Mouse (Mus musculus) right cerebral cortex, postnatal 25 days (tissue): ENCODE data around the gene Serpina3m.

ENCODE experiments used
- DNase-seq: peaks from one replicate; pipeline ENCODE4 v3.0.0; 2022

Gene Serpina3m

GRCm38 (mm10) chr12:104403968-104404367 is 65.7 kb downstream of the Serpina3m start:
- DNase-seq = no peak

GRCm38 (mm10) chr12:104406454-104406885 is 68.2 kb downstream of the Serpina3m start, which contains the start of gene Serpina3n:
TSS of gene Serpina3n (plus strand) at chr12:104406729.
- DNase-seq = no peak

GRCm38 (mm10) chr12:104412507-104412906 is 74.2 kb downstream of the Serpina3m start:
- no peak for DNase-seq

GRCm38 (mm10) chr12:104414576-104414975 is 76.3 kb downstream of the Serpina3m start:
- no peak for DNase-seq

GRCm38 (mm10) chr12:104415625-104416315 is 77.5 kb downstream of the Serpina3m start:
- peak; percentile 75 for DNase-seq

- peak; percentile 76 for DNase-seq
Observed at GRCm38 (mm10) chr12:104418340-104419135, 80.3 kb downstream of the Serpina3m start.

- DNase-seq = no peak
Observed at GRCm38 (mm10) chr12:104419136-104419462, 80.8 kb downstream of the Serpina3m start.

GRCm38 (mm10) chr12:104422615-104423392 is 84.5 kb downstream of the Serpina3m start:
- DNase-seq = no peak

- DNase-seq = no peak
Observed at GRCm38 (mm10) chr12:104425591-104425990, 87.3 kb downstream of the Serpina3m start.

GRCm38 (mm10) chr12:104426915-104427314 is 88.6 kb downstream of the Serpina3m start:
- no peak for DNase-seq

GRCm38 (mm10) chr12:104431359-104431758 is 93.1 kb downstream of the Serpina3m start:
- DNase-seq = no peak

- DNase-seq = no peak
Observed at GRCm38 (mm10) chr12:104433214-104433613, 94.9 kb downstream of the Serpina3m start.

GRCm38 (mm10) chr12:104433951-104434735 is 95.9 kb downstream of the Serpina3m start:
- no peak for DNase-seq

GRCm38 (mm10) chr12:104440087-104440760 is 101.9 kb downstream of the Serpina3m start:
- DNase-seq = peak; percentile 84

GRCm38 (mm10) chr12:104443716-104444115 is 105.4 kb downstream of the Serpina3m start:
- DNase-seq = no peak
